Mouse (Mus musculus): ENCODE data around the gene Acss1. TPM values are rescaled to one million over a fixed set of nuclear protein-coding genes. Genes with fewer than 3 reads are reported as not detected.

Gene Acss1
- polyA plus RNA-seq, 1 experiment from 2014 or later: 5.3 TPM

DNA sequence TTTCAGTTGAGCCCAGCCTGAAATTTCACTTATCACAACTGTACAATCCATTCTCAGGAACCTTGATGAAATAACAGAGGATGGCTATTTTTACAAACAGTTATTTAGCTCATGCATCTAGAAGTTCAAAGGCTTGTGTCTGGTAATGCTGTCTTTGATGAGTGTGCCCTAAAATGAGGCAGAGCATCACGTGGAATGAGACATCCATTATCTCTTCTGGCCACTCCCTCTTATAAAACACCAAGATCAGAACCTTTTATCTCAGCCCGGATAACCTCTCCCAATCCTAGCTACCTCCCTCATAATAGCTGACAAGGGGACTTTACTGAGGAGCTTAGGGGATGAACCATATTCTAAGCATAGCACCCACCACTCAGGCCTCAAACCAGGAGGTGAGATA is 3.3 kb downstream of the Acss1 start:
- H3K4me1 ChIP-seq: peaks cover 11% of the 10 kb centered on the region
- 82% methylated on average over 2 of the region's 2 CpGs for WGBS
- H3K27me3 ChIP-seq: peaks cover 34% of the 10 kb centered on the region
- no peaks in the 10 kb centered on the region for H3K36me3 ChIP-seq
- H3K9ac ChIP-seq: no peak overlapping the region
- H3K27ac ChIP-seq: no peak overlapping the region
- no peak overlapping the region for H3K4me3 ChIP-seq
- H3K9me3 ChIP-seq: no peaks in the 10 kb centered on the region
- no peak for ATAC-seq (ENCODE audit: insufficient number of reproducible peaks, insufficient read depth, low FRiP score, low TSS enrichment, low read depth)
- H3K4me2 ChIP-seq: no peak overlapping the region

DNA sequence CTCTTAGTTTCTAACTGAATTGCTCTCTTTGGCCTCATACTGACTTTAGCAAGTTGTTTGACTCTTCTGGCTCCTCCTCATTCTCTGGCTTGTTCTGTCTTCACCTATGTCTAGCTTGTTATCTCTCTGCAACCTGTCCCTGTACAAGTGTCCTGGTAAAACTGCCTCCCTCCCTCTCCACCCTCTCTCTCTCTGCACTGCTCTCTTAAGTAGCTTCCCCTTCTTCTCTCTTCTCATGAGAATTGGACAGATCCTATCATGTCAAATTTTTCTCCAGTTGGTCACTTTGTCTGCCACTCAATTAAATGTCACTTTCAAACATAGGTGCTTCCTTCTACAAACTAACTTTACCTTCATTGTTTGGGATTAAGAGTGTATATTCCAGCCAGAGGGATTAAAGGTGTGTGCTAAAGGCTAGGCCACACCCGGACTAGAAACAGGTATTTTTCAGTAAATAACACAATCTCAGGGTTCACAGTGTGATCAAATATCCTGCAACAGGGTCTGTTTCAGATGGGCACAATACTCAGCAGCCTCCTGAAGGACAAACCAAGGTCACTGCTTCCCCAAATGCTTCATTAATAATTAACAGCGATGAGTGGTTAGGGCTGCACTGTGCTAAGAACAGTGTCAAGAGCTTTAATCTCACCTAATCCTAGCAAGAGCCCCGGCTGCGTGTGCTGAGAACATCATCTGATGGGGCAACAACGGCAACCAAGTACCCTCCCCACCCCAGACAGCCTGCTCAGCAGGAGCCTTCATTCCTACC is 4.0 kb downstream of the Acss1 start:
- no peaks in the 10 kb centered on the region for H3K9me3 ChIP-seq
- ATAC-seq (ENCODE audit: insufficient number of reproducible peaks, insufficient read depth, low FRiP score, low TSS enrichment, low read depth): no peak
- H3K4me3 ChIP-seq: no peak overlapping the region
- H3K36me3 ChIP-seq: no peaks in the 10 kb centered on the region
- no peak overlapping the region for H3K4me2 ChIP-seq
- peaks cover 31% of the 10 kb centered on the region for H3K27me3 ChIP-seq
- no peak overlapping the region for H3K27ac ChIP-seq
- peaks cover 11% of the 10 kb centered on the region for H3K4me1 ChIP-seq
- whole genome bisulfite sequencing: 77% methylated on average over 5 of the region's 5 CpGs
- H3K9ac ChIP-seq: no peak overlapping the region

DNA sequence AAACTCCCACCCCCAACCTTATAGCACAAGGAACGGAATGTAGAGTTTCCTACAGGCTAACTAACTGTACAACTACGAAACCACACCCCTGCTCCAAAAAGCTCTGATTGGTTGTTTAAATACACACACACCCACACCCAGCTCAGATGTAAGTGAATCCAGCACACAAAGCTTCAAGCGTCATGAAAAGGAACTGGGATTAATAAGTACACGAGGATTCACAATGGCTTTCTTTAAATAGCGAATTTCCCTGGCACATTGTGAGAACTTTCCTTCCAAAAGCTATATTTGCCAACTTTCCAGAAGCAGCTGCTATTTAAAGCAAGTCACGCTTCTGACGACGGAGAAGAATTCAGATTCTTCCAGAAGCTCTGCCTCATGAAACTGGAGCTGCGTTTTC is 5.0 kb downstream of the Acss1 start:
- ATAC-seq (ENCODE audit: insufficient number of reproducible peaks, insufficient read depth, low FRiP score, low TSS enrichment, low read depth): no peak
- Histone ChIP-seq H3K9me3 (no peaks in the 10 kb centered on the region), H3K36me3 (no peaks in the 10 kb centered on the region), H3K4me3 (no peak overlapping the region), H3K27ac (peak overlapping the region; percentile 57; the same call in 1 of the 2 replicates), H3K4me1 (peaks cover 7% of the 10 kb centered on the region), H3K4me2 (peak overlapping the region; percentile 33), H3K27me3 (peaks cover 25% of the 10 kb centered on the region), H3K9ac (no peak overlapping the region)
- WGBS: 45% methylated on average over 9 of the region's 9 CpGs

DNA sequence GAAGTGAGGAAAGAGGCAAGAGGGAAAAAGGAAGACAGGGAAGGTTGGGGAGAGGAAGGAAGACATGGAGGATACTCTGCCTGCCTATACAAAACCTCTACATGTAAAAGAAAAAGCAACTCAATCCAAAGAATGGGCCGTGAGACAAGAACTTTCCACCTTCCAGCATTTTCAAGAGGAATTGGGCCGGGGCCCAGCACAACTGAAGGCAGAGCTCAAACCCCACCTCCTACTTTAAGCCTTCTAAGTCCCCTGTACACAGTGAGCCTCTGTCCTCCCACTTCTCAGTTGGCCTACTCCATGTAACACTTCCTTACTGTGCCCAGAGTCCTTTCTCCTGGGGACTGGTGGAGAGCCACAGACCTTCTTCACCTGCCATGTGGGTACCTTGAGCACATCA is 6.3 kb downstream of the Acss1 start:
- Histone ChIP-seq H3K36me3 (no peaks in the 10 kb centered on the region), H3K4me3 (no peak overlapping the region), H3K4me2 (no peak overlapping the region), H3K4me1 (peaks cover 2% of the 10 kb centered on the region), H3K27me3 (peaks cover 12% of the 10 kb centered on the region), H3K9me3 (no peaks in the 10 kb centered on the region), H3K27ac (no peak overlapping the region), H3K9ac (no peak overlapping the region)
- no peak for ATAC-seq (ENCODE audit: insufficient number of reproducible peaks, insufficient read depth, low FRiP score, low TSS enrichment, low read depth)
- WGBS: 75% methylated on average over 2 of the region's 2 CpGs

DNA sequence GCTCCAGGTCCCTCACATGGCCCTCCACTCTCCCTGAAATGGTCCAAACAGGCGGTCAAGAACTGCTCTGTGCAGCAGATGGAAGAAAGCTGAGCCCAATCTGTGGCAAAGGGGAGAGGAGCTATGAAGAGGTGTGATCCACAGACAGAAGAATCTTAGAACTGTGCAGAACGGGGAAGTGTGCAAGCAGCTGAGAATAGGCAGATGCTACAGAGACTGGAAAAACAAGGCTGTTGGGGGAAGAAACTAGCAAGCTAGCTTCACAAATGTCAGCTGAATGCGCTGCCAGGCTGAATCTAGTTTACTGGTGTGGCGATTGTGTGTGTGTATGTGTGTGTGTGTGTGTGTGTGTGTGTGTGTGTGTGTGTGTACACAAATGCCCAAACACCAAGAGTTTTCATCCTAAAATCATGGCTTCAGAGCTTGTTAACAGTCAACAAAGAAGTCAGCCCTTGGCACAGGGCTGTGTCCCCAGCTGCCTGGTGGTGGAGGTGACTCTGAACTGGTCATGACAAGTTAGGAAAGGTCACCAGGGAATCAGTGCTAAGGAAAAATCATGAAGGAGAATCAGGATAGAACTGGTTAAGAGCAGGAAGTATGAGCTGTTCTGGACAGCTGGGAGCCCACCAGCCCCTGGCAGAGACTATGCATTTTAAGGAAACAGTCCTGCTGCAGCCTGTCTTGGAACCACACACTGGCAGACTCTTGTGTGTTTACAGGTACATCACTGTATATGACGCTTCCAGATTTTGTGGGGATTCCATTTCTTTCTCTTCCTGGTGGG is 7.4 kb downstream of the Acss1 start:
- Histone ChIP-seq H3K9me3 (no peaks in the 10 kb centered on the region), H3K4me1 (no peaks in the 10 kb centered on the region), H3K27me3 (peaks cover 4% of the 10 kb centered on the region), H3K27ac (no peak overlapping the region), H3K4me2 (no peak overlapping the region), H3K4me3 (no peak overlapping the region), H3K36me3 (no peaks in the 10 kb centered on the region), H3K9ac (no peak overlapping the region)
- ATAC-seq (ENCODE audit: insufficient number of reproducible peaks, insufficient read depth, low FRiP score, low TSS enrichment, low read depth): no peak
- 79% methylated on average over 5 of the region's 5 CpGs for WGBS

DNA sequence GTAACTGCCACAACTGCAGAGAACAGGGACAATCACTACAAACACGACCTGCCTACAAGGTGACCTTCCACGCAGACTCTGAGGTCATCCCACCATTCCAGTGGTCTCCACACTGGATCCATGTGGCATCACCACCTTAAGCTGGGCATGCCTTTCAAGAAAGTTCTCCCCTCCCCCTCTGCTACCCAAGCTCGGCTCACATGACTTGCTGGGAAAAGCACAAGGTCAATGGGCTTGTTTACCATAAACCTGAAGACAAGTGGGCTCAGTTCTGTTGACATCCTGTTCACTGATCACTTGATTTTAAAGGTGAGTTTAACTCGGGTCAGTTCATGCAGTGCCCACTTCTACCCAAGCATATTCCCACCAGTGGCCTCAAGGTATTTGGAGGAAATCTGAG is 8.3 kb downstream of the Acss1 start:
- no peaks in the 10 kb centered on the region for H3K36me3 ChIP-seq
- no peaks in the 10 kb centered on the region for H3K4me1 ChIP-seq
- no peak overlapping the region for H3K4me2 ChIP-seq
- no peak overlapping the region for H3K9ac ChIP-seq
- no peaks in the 10 kb centered on the region for H3K9me3 ChIP-seq
- no peaks in the 10 kb centered on the region for H3K27me3 ChIP-seq
- H3K27ac ChIP-seq: no peak overlapping the region
- H3K4me3 ChIP-seq: no peak overlapping the region
- WGBS: 49% methylated on average over 4 of the region's 4 CpGs
- ATAC-seq (ENCODE audit: insufficient number of reproducible peaks, insufficient read depth, low FRiP score, low TSS enrichment, low read depth): no peak

DNA sequence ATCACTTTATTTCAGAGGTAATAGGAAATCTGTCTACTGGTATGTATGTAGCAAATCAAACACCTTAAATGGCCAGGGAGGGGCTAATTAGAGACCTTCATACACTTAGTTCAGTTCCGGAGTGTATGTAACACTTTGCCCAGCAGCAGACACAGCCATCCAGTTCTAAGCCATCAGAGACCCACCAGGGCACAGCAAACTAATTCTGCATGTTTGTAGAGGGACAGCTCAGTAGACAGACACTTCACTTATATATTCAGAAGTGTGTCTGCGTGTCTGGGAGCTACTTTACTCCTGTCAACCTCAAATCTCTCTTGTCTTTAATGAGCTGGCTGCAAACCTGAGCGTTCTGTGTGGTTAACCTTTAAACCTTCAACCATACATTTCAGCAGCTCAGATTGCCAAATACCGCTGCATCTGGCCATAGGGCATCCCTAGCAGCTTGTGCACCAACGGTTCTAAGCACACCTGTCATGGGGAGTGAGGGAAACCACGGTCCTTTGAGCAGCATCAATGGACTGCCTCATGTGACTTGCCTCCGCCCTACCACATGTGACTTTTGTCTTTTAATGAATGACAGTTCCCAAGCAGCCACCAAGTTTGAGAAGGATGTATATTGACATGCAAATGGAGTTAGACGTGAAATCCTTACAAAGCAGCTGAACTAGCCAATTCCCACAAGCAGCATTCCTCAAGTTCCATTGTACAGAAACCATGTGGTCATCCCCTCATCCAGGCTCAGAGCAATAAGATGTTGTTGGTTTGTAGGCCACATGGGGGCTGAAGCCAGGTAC is 11.1 kb downstream of the Acss1 start:
- H3K4me3 ChIP-seq: no peak overlapping the region
- H3K4me2 ChIP-seq: no peak overlapping the region
- no peaks in the 10 kb centered on the region for H3K9me3 ChIP-seq
- no peaks in the 10 kb centered on the region for H3K36me3 ChIP-seq
- no peak for ATAC-seq (ENCODE audit: insufficient number of reproducible peaks, insufficient read depth, low FRiP score, low TSS enrichment, low read depth)
- H3K27me3 ChIP-seq: no peaks in the 10 kb centered on the region
- no peaks in the 10 kb centered on the region for H3K4me1 ChIP-seq
- WGBS: 61% methylated on average over 8 of the region's 8 CpGs
- no peak overlapping the region for H3K9ac ChIP-seq
- H3K27ac ChIP-seq: no peak overlapping the region

DNA sequence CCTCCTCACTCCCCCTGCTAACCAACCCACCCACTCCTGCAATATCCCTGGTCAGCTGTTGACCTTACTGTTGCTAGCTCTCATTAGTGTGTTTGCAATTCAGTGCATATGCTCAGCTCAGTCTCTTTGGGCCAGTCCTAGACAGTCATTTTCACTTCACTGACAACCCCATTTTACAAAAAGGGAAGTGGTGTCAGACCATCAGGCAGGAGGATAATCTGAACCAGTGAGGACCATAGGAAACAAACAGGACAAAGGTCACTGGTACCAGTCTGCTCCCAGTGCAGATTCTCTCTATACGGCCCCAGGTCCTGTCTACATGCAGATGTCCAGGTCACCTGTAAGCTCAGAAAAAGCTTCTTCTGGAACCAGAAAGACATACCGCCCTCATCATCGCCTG is 12.2 kb downstream of the Acss1 start:
- Histone ChIP-seq H3K4me3 (no peak overlapping the region), H3K9me3 (no peaks in the 10 kb centered on the region), H3K4me1 (no peaks in the 10 kb centered on the region), H3K9ac (no peak overlapping the region), H3K27ac (no peak overlapping the region), H3K27me3 (no peaks in the 10 kb centered on the region), H3K36me3 (no peaks in the 10 kb centered on the region), H3K4me2 (no peak overlapping the region)
- WGBS: 89% methylated on average over 3 of the region's 3 CpGs
- ATAC-seq (ENCODE audit: insufficient number of reproducible peaks, insufficient read depth, low FRiP score, low TSS enrichment, low read depth): no peak

DNA sequence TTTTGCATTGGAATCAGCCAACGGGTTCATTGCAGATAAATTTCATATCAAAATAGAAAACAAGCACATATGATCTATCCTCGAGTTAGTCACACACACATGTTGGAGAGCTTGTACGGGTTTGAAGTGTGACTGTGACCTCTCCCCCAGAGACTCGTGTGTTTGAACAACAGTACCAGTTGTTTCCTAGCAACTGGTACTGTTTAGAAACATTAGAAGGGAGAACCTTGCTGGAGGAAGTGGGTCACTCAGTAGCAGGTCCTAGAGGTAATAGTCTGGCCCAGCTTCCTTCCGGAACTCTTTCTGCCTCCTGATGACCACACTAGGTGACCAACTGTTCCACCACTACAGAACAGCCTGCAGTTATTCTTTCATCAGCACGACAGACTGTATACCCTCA is 13.0 kb downstream of the Acss1 start:
- no peak for ATAC-seq (ENCODE audit: insufficient number of reproducible peaks, insufficient read depth, low FRiP score, low TSS enrichment, low read depth)
- WGBS: 78% methylated on average over 6 of the region's 6 CpGs
- Histone ChIP-seq H3K27ac (no peak overlapping the region), H3K9ac (no peak overlapping the region), H3K4me1 (no peaks in the 10 kb centered on the region), H3K9me3 (no peaks in the 10 kb centered on the region), H3K27me3 (no peaks in the 10 kb centered on the region), H3K4me2 (no peak overlapping the region), H3K36me3 (no peaks in the 10 kb centered on the region), H3K4me3 (no peak overlapping the region)

DNA sequence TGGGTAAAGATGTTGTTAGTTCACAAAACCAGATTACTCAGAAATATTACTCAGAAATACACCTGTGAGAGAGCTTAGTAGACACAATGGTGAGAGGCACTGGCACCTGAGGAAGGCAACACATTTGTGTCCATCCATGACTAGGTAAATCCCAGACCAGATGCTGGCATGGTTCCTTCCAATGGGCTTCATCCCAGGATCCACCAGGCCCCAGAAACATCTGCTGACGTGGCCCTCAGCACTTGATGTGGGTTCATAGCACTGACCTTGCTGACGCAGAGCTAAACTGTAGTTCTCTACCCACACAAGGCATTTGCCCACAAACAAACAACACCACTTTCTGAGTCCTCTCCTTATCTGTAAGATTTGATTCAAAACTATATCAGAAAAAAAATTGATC is 13.5 kb downstream of the Acss1 start:
- 78% methylated on average over 2 of the region's 2 CpGs for WGBS

DNA sequence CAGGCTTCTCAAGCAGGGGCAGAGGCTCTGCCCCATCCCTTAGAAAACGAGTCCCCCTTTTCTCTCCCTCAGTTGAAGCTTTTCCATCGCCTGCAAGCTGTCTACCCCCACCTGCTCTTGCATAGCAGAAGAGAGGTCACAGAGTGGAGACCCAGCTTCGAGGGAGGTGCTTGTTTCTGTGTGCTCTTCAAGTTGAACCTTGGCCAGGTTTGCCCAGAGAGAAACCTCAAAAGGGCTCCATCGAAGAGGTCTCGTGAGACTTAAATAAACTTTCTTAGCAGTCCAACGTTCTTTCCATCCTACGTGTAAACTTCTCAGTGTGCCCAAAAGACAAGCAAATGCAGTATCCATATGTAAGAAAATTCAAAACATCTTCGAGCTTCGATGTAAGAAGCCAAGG is 16.9 kb downstream of the Acss1 start:
- 59% methylated on average over 9 of the region's 9 CpGs for WGBS
- H3K4me3 ChIP-seq: no peak overlapping the region
- H3K27ac ChIP-seq: no peak overlapping the region
- H3K9me3 ChIP-seq: no peaks in the 10 kb centered on the region
- H3K4me2 ChIP-seq: no peak overlapping the region
- H3K27me3 ChIP-seq: no peaks in the 10 kb centered on the region
- no peak for ATAC-seq (ENCODE audit: insufficient number of reproducible peaks, insufficient read depth, low FRiP score, low TSS enrichment, low read depth)
- H3K4me1 ChIP-seq: no peaks in the 10 kb centered on the region
- no peak overlapping the region for H3K9ac ChIP-seq
- H3K36me3 ChIP-seq: no peaks in the 10 kb centered on the region

More for the DNA sequence above, 13.5 kb downstream of the Acss1 start:
- Histone ChIP-seq H3K9me3 (no peaks in the 10 kb centered on the region), H3K27ac (no peak overlapping the region), H3K4me1 (no peaks in the 10 kb centered on the region), H3K36me3 (no peaks in the 10 kb centered on the region), H3K4me2 (no peak overlapping the region), H3K4me3 (no peak overlapping the region), H3K9ac (no peak overlapping the region), H3K27me3 (no peaks in the 10 kb centered on the region)
- ATAC-seq (ENCODE audit: insufficient number of reproducible peaks, insufficient read depth, low FRiP score, low TSS enrichment, low read depth): no peak
